Mouse (Mus musculus) heart, postnatal 0 days (tissue): ENCODE results near the gene Trip12. TPM values are rescaled to one million over a fixed set of nuclear protein-coding genes. Genes with fewer than 3 reads are reported as not detected.

Source experiments
- ATAC-seq: fragments of 200-750 bp; cut with Nextera tagmentation; 2 replicates; pipeline ENCODE4 v1.8.0; 2017; ENCODE audit warnings: low read depth, moderate number of reproducible peaks, moderate library complexity; ENCODE audit not compliant: insufficient read depth
- DNase-seq: peaks from one replicate; pipeline ENCODE4 v3.0.0-alpha.2; 2016; ENCODE audit warnings: low spot score
- H3K27ac ChIP-seq: fragments of 300-500 bp; sonication (generic); 2 replicates; pipeline ENCODE4 v1.5.1; 2014; ENCODE audit warnings: low read depth, mild to moderate bottlenecking
- H3K27me3 ChIP-seq: fragments of 300-500 bp; sonication (generic); 2 replicates; pipeline ENCODE4 v1.6.1; 2014; ENCODE audit warnings: low read length, mixed read lengths; ENCODE audit not compliant: control insufficient read depth, insufficient read depth
- H3K36me3 ChIP-seq: fragments of 300-500 bp; sonication (generic); replicated peaks from 2 replicates; pipeline ENCODE4 v1.6.1; 2014; ENCODE audit warnings: low read length, mixed read lengths; ENCODE audit not compliant: control insufficient read depth, insufficient read depth
- H3K4me1 ChIP-seq: fragments of 300-500 bp; sonication (generic); 2 replicates; pipeline ENCODE4 v1.6.1; 2014; ENCODE audit warnings: antibody characterized with exemption; ENCODE audit not compliant: control insufficient read depth, insufficient read depth
- H3K4me2 ChIP-seq: fragments of 300-500 bp; sonication (generic); 2 replicates; pipeline ENCODE4 v1.6.1; 2014; ENCODE audit warnings: low read depth, mild to moderate bottlenecking, low read length, moderate library complexity
- H3K4me3 ChIP-seq: fragments of 300-500 bp; sonication (generic); 2 replicates; pipeline ENCODE4 v1.5.1; 2014; ENCODE audit warnings: low read depth, low read length
- H3K9ac ChIP-seq: fragments of 300-500 bp; sonication (generic); replicated peaks from 2 replicates; pipeline ENCODE4 v1.6.1; 2014; ENCODE audit warnings: low read depth, low read length, mixed read lengths
- H3K9me3 ChIP-seq: fragments of 300-500 bp; sonication (generic); replicated peaks from 2 replicates; pipeline ENCODE4 v1.6.1; 2016; ENCODE audit warnings: low read length; ENCODE audit not compliant: control insufficient read depth
- CTCF ChIP-seq: IDR thresholded peaks from 2 replicates; pipeline ENCODE4 v1.5.1; 2016; ENCODE audit warnings: antibody characterized with exemption, control low read depth, low read depth
- EP300 ChIP-seq: IDR thresholded peaks from 2 replicates; pipeline ENCODE4 v1.6.1; 2016; ENCODE audit warnings: antibody characterized with exemption, low read depth
- WGBS: fragments of 180-500 bp; shearing (Covaris S2); extraction: QIAGEN DNeasy Blood & Tissue Kit; methylation state at CpG from one replicate; pipeline ENCODE4 v1.1.7; 2014; 5-methylcytosine and 5-hydroxymethylcytosine counted together
- microRNA-seq: library from miRNA; unstranded; fragments of <30 nt; microRNA quantifications from one replicate; pipeline ENCODE4, GENCODE M21; 2016
- polyA plus RNA-seq: library from polyadenylated mRNA; unstranded; fragments of >200 nt; fragmentation: Nextera tagmentation; extraction: Ambion mirVana; gene quantifications from 2 replicates; pipeline ENCODE4 v1.2.1, GENCODE M21; 2015
- total RNA-seq: library from RNA; depleted of rRNA; stranded (reverse); fragments of >200 nt; gene quantifications from 2 replicates; pipeline ENCODE4 v1.2.3, GENCODE M21; 2014; ENCODE audit warnings: low replicate concordance; rRNA removed

Trip12 gene
- total and polyA plus RNA-seq, 2 experiments from 2014 or later = 31.5 to 93.7 TPM

DNA sequence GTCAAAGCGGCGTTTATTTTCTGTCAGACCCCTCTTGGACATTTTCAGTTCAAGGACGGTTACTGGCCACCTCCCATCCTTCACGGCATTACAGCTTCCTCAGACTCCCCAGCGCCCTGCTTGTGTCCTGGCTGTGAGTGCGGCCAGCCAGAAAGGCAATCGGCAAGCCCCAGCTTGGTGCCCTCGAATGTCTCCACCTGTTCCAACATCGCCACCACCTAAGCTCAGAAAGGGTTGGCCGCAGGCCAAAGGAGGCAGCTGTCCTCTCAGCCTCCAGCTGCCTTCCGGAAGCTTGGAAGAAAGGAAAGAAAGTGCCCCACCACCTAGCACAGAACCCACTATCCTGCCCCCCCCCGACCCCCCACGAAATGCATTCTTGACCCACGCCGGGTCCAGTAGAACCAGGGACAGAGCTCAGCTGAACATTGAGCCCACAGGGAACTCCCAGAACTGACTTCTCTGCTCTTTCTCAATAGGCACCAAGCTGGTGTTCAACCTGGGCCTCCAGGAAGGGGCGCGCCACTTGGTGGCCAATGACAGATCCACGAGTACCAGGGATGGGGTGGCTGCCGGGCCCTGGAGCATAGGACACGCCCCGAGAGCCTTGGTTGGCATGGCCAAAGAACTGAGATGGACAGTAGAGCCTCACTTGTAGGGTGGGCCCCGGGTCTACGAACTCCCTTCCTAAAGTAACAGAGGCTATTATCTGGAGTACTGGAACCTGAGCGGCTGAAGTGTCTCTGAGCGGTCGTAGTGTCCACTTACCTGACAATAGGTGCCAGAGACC is 145.4 kb downstream of the Trip12 start:
- Histone ChIP-seq H3K27me3 (peaks cover 29% of the 10 kb centered on the region), H3K9me3 (no peaks in the 10 kb centered on the region), H3K9ac (no peak overlapping the region), H3K4me1 (peaks cover 9% of the 10 kb centered on the region; the same call in 1 of the 2 replicates), H3K36me3 (no peaks in the 10 kb centered on the region), H3K27ac (no peak overlapping the region), H3K4me2 (peak overlapping the region; percentile 65), H3K4me3 (peak overlapping the region; percentile 40)
- ATAC-seq (no peak), DNase-seq (no peak)
- 17% methylated on average over 26 of the region's 26 CpGs for WGBS
- no peak for TF ChIP-seq CTCF
- no peak for TF ChIP-seq EP300

GRCm38 (mm10) chr1:84677910-84678309 is 162.4 kb downstream of the Trip12 start:
- H3K36me3 ChIP-seq = no peaks in the 10 kb centered on the region

More at GRCm38 (mm10) chr1:84677910-84678309, 162.4 kb downstream of the Trip12 start:
- H3K4me1 ChIP-seq = no peaks in the 10 kb centered on the region
- H3K9ac ChIP-seq = no peak overlapping the region
- TF ChIP-seq CTCF = no peak
- TF ChIP-seq EP300 = no peak
- H3K4me2 ChIP-seq = no peak overlapping the region
- ATAC-seq (no peak), DNase-seq (no peak)
- no peaks in the 10 kb centered on the region for H3K9me3 ChIP-seq
- H3K27me3 ChIP-seq = no peaks in the 10 kb centered on the region
- WGBS = 51% methylated on average over 4 of the region's 4 CpGs
- H3K4me3 ChIP-seq = no peak overlapping the region
- H3K27ac ChIP-seq = no peak overlapping the region

Small RNAs within 50 kb of the gene (microRNA-seq; reads per million reads assigned to microRNA genes)
- not detected for gene Mir5126

Other genes with a start within 250 kb of the Trip12 start
- 0.76 and 1.7 TPM in 2 replicates for gene Dner, start 144.3 kb downstream of the Trip12 start, total RNA-seq
- 0.19 and 0.23 TPM in 2 replicates for gene Dner, start 144.3 kb downstream of the Trip12 start, polyA plus RNA-seq
- 5.3 and 12.8 TPM in 2 replicates for gene Fbxo36, start 675 bp downstream of the Trip12 start, total RNA-seq
- gene Fbxo36, start 675 bp downstream of the Trip12 start, polyA plus RNA-seq = 7.5 and 8.3 TPM in 2 replicates
- gene Slc16a14, start 94.6 kb upstream of the Trip12 start, total RNA-seq = not detected in 2 replicates
- 0.03 TPM in 1 of 2 replicates, not detected in the other for gene Slc16a14, start 94.6 kb upstream of the Trip12 start, polyA plus RNA-seq